Mouse (Mus musculus) cerebellum, adult 9-11 months (tissue): Measurements from ENCODE around the gene Ttc12.

Experiments
- DNase-seq: peaks from one replicate; pipeline ENCODE4 v3.0.0; 2022

Ttc12 gene

GRCm38 (mm10) chr9:49485892-49486311 is at the start of gene Ttc12:
Gene Ttc12, minus strand, starts transcription at chr9:49486225.
- peak; percentile 66 for DNase-seq

GRCm38 (mm10) chr9:49534958-49535357 is 48.9 kb upstream of the Ttc12 start:
- DNase-seq: no peak

- DNase-seq: no peak
Measured at GRCm38 (mm10) chr9:49533912-49534491, 48.0 kb upstream of the Ttc12 start.

- DNase-seq: no peak
Measured at GRCm38 (mm10) chr9:49533455-49533854, 47.4 kb upstream of the Ttc12 start.

- DNase-seq: no peak
Measured at GRCm38 (mm10) chr9:49531833-49532232, 45.8 kb upstream of the Ttc12 start.

- DNase-seq: no peak
Measured at GRCm38 (mm10) chr9:49531257-49531656, 45.2 kb upstream of the Ttc12 start.

GRCm38 (mm10) chr9:49530739-49531138 is 44.7 kb upstream of the Ttc12 start:
- DNase-seq: no peak

- DNase-seq: no peak
Measured at GRCm38 (mm10) chr9:49529366-49529959, 43.4 kb upstream of the Ttc12 start.

- peak; percentile 23 for DNase-seq
Measured at GRCm38 (mm10) chr9:49528943-49529342, 42.9 kb upstream of the Ttc12 start.

GRCm38 (mm10) chr9:49528026-49528425 is 42.0 kb upstream of the Ttc12 start:
- DNase-seq: no peak

- no peak for DNase-seq
Measured at GRCm38 (mm10) chr9:49527340-49527739, 41.3 kb upstream of the Ttc12 start.

GRCm38 (mm10) chr9:49524721-49525120 is 38.7 kb upstream of the Ttc12 start:
- DNase-seq: no peak

GRCm38 (mm10) chr9:49523881-49524280 is 37.9 kb upstream of the Ttc12 start:
- no peak for DNase-seq

GRCm38 (mm10) chr9:49514306-49514705 is 28.3 kb upstream of the Ttc12 start:
- DNase-seq: no peak

GRCm38 (mm10) chr9:49510666-49511065 is 24.6 kb upstream of the Ttc12 start:
- DNase-seq: no peak

GRCm38 (mm10) chr9:49509628-49510027 is 23.6 kb upstream of the Ttc12 start:
- no peak for DNase-seq

GRCm38 (mm10) chr9:49509094-49509493 is 23.1 kb upstream of the Ttc12 start:
- DNase-seq: no peak

- no peak for DNase-seq
Measured at GRCm38 (mm10) chr9:49507829-49508585, 22.0 kb upstream of the Ttc12 start.

- DNase-seq: no peak
Measured at GRCm38 (mm10) chr9:49504658-49505057, 18.6 kb upstream of the Ttc12 start.

GRCm38 (mm10) chr9:49502245-49502644 is 16.2 kb upstream of the Ttc12 start:
- no peak for DNase-seq

- DNase-seq: no peak
Measured at GRCm38 (mm10) chr9:49499878-49500277, 13.9 kb upstream of the Ttc12 start.

GRCm38 (mm10) chr9:49493979-49494649 is 8.1 kb upstream of the Ttc12 start:
- DNase-seq: peak; percentile 60

- no peak for DNase-seq
Measured at GRCm38 (mm10) chr9:49490609-49491008, 4.6 kb upstream of the Ttc12 start.
